Mouse (Mus musculus) spleen, adult 2 months (tissue): ENCODE data around the gene Olfr1023. TPM values are rescaled to one million over a fixed set of nuclear protein-coding genes. Genes with fewer than 3 reads are reported as not detected.

Experiments used
- DNase-seq, 2 experiments: peaks; one replicate each; pipeline versions ENCODE4 v3.0.0 to v3.0.0-alpha.2; 2012 to 2021; ENCODE audit warnings: low spot score in 2 of 2, low read depth in 1 of 2
- H3K27ac ChIP-seq: fragments of 200-500 bp; 2 replicates; pipeline ENCODE4 v1.5.1; 2012; ENCODE audit warnings: low read length, inconsistent platforms; ENCODE audit not compliant: insufficient read depth
- H3K27me3 ChIP-seq: fragments of 200-500 bp; 2 replicates; pipeline ENCODE4 v1.6.1; 2012; ENCODE audit warnings: mild to moderate bottlenecking, moderate library complexity, low read length, inconsistent platforms; ENCODE audit not compliant: control insufficient read depth, insufficient read depth
- H3K36me3 ChIP-seq: fragments of 200-500 bp; 2 replicates; pipeline ENCODE4 v1.6.1; 2012; ENCODE audit warnings: mild to moderate bottlenecking, low read length, inconsistent platforms; ENCODE audit not compliant: control insufficient read depth, insufficient read depth
- H3K4me1 ChIP-seq: fragments of 200-500 bp; 2 replicates; pipeline ENCODE4 v1.6.1; 2011; ENCODE audit warnings: inconsistent platforms; ENCODE audit not compliant: control insufficient read depth, insufficient read depth, insufficient read length
- H3K4me3 ChIP-seq: fragments of 200-500 bp; 2 replicates; pipeline ENCODE4 v1.5.1; 2011; ENCODE audit warnings: mild to moderate bottlenecking, inconsistent platforms; ENCODE audit not compliant: insufficient read depth, insufficient read length; ENCODE audit errors: extremely low read depth
- CTCF ChIP-seq: fragments of 200-500 bp; IDR thresholded peaks from 2 replicates; pipeline ENCODE4 v1.5.1; 2011; ENCODE audit warnings: mild to moderate bottlenecking, inconsistent platforms; ENCODE audit not compliant: insufficient read depth, insufficient read length, insufficient replicate concordance; ENCODE audit errors: extremely low read depth
- POLR2A ChIP-seq: fragments of 200-500 bp; IDR thresholded peaks from 2 replicates; pipeline ENCODE4 v1.6.1; 2011; ENCODE audit warnings: low read depth, low read length, inconsistent platforms
- WGBS: fragments of 180-500 bp; shearing (Covaris S2); methylation state at CpG from one replicate; pipeline ENCODE4 v1.1.7; 2018; 5-methylcytosine and 5-hydroxymethylcytosine counted together
- polyA plus RNA-seq: library from polyadenylated mRNA; depleted of rRNA; stranded (reverse); fragments of >200 nt; gene quantifications from 2 replicates; pipeline ENCODE4 v1.2.3, GENCODE M21; 2012; rRNA removed

The Olfr1023 gene
- polyA plus RNA-seq, result not detected in 2 replicates

- WGBS, result 52% methylated on average over 2 of the region's 2 CpGs
- TF ChIP-seq POLR2A, result no peak
- no peak for TF ChIP-seq CTCF
- H3K36me3 ChIP-seq, result no peaks in the 10 kb centered on the region
- H3K4me3 ChIP-seq, result no peak within 1 kb of the TSS
- H3K27ac ChIP-seq, result no peak within 1 kb of the TSS
- H3K4me1 ChIP-seq, result no peaks in the 10 kb centered on the region
- no peaks in the 10 kb centered on the region for H3K27me3 ChIP-seq
- no peak for DNase-seq
Observed at GRCm38 (mm10) chr2:85885340-85885739, at the start of gene Olfr1023. Gene Olfr1023 (plus strand): TSS chr2:85885640.

DNA sequence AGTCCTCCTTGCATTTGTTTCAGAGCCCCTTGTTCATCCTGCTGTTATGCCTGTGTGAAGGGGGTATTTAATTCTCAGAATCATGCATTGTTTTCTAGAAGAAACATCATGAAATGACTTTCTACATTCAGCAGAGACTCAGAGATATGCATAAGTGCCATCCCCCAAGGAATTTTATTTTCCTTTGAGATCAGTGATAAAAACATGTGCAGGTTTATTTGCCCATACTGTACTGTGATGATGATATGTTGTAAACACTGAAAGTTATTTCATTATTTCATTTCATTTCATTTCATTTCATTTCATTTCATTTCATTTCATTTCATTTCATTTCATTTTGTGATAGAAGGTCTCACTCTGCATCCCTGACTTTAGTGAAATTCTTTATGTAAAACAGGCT, 40.1 kb upstream of the Olfr1023 start, which contains the start of gene Olfr1019:
TSS of gene Olfr1019 (minus strand) at position 101 of the 400 bp plus-strand sequence.
- TF ChIP-seq CTCF (no peak), POLR2A (no peak)
- no peaks in the 10 kb centered on the region for H3K36me3 ChIP-seq
- no peaks in the 10 kb centered on the region for H3K4me1 ChIP-seq

DNA sequence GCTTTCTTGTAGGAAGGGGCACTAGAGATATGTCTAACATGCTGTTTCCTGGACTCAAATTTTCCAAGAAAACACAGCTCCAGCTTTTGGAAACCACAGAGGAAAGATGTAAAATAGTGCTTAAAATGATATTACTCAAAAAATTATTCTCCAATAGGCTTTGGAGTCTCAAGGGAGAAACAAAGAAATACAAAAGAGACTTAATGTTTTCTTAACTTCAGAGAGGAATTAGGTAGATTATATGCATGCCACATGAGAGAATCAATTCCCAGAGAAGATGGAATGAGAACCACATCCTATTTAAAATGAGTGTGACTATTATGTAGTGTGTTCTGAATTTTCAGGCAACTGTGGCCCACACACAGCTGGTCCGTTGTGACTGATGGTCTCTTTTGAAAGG, 38.7 kb upstream of the Olfr1023 start, which contains the start of gene Olfr1020:
TSS of gene Olfr1020 (plus strand) at position 301 of the 400 bp plus-strand sequence.
- TF ChIP-seq CTCF (no peak), POLR2A (no peak)

More for the DNA sequence above, 40.1 kb upstream of the Olfr1023 start, which contains the start of gene Olfr1019:
- DNase-seq, result no peak
- H3K27ac ChIP-seq, result no peak within 1 kb of the TSS
- no peak within 1 kb of the TSS for H3K4me3 ChIP-seq
- H3K27me3 ChIP-seq, result no peaks in the 10 kb centered on the region

GRCm38 (mm10) chr2:85868294-85868693, 17.1 kb upstream of the Olfr1023 start, which contains the start of gene Olfr1022:
Gene Olfr1022 (plus strand): TSS chr2:85868594.
- DNase-seq, result no peak
- Histone ChIP-seq H3K4me1 (no peaks in the 10 kb centered on the region), H3K4me3 (no peak within 1 kb of the TSS), H3K27ac (no peak within 1 kb of the TSS), H3K36me3 (no peaks in the 10 kb centered on the region), H3K27me3 (no peaks in the 10 kb centered on the region)
- no peak for TF ChIP-seq POLR2A
- TF ChIP-seq CTCF, result no peak
- 58% methylated on average over 2 of the region's 2 CpGs for WGBS

More for the DNA sequence above, 38.7 kb upstream of the Olfr1023 start, which contains the start of gene Olfr1020:
- DNase-seq, result no peak
- H3K4me3 ChIP-seq, result no peak within 1 kb of the TSS
- 80% methylated on average over 1 of the region's 1 CpGs for WGBS
- no peaks in the 10 kb centered on the region for H3K27me3 ChIP-seq
- no peaks in the 10 kb centered on the region for H3K36me3 ChIP-seq
- H3K27ac ChIP-seq, result no peak within 1 kb of the TSS
- H3K4me1 ChIP-seq, result no peaks in the 10 kb centered on the region

DNA sequence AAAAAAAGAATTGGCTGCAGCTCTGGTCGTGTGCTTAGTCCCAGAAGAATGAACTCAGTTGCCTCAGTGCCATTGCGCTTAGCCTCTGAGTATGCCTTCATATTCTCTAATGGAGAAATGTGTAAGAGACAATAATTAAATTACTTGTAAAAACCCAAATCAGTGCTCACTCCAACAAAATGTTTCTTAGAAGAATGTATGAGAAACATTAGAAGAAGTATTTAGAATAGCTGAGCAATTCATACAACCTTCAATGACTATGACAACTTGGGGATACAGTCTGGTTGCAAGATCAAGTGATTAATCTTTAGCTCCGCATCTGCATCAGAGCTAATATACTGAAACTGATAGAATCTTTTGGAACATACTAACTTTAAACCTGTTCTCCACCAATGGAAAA, 19.5 kb downstream of the Olfr1023 start, which contains the start of gene Olfr1024:
TSS of gene Olfr1024 (minus strand) at position 101 of the 400 bp plus-strand sequence.
- H3K27ac ChIP-seq, result no peak within 1 kb of the TSS
- no peaks in the 10 kb centered on the region for H3K36me3 ChIP-seq
- H3K4me3 ChIP-seq, result no peak within 1 kb of the TSS
- H3K27me3 ChIP-seq, result no peaks in the 10 kb centered on the region
- WGBS, result 86% methylated on average over 3 of the region's 3 CpGs
- DNase-seq, result no peak
- TF ChIP-seq CTCF, result no peak
- TF ChIP-seq POLR2A, result no peak
- H3K4me1 ChIP-seq, result no peaks in the 10 kb centered on the region

DNA sequence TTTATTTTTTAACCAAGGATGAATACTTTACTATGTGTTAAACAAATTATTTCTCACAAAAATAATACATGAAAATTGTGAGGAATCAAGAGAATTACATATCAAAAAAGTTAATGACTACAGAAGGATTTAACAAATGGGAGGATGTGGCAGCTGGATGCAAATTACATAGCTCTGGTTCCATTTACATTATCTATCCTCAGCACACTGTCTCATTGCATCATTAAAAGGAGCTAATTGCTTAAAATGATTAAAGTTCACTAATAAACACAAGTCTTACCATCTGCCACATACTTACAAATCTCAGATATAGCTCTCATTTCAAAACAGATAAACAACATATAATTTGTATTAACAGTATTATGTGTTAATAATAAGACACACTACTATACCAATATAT, 27.8 kb downstream of the Olfr1023 start:
- no peak for TF ChIP-seq POLR2A
- no peak for TF ChIP-seq CTCF

DNA sequence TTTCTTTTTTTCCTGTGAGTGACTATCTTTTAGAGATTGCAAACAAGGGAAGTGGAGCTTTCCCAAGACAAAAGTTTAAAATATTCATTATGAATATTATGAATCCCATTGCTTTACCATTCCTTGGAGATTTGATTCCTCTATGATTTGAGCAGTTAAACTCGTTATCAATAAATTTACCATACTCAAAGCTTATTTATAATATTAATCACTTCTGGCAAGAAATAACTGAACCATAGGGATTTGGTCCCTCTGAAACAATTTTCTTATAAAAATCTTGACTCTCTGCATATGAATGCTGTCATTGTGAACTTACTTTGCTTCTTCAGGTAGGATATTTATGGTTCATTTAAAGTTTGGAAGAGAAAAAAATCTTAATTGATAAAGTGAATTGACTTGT, 29.5 kb downstream of the Olfr1023 start, which contains the start of gene Olfr1025-ps1:
TSS of gene Olfr1025-ps1 (plus strand) at position 301 of the 400 bp plus-strand sequence.
- Histone ChIP-seq H3K27ac (no peak within 1 kb of the TSS), H3K4me1 (no peaks in the 10 kb centered on the region), H3K27me3 (no peaks in the 10 kb centered on the region), H3K36me3 (no peaks in the 10 kb centered on the region), H3K4me3 (no peak within 1 kb of the TSS)
- WGBS, result 49% methylated on average over 1 of the region's 1 CpGs
- no peak for DNase-seq
- no peak for TF ChIP-seq CTCF
- no peak for TF ChIP-seq POLR2A

More for the DNA sequence above, 27.8 kb downstream of the Olfr1023 start:
- no peaks in the 10 kb centered on the region for H3K27me3 ChIP-seq
- H3K36me3 ChIP-seq, result no peaks in the 10 kb centered on the region
- no peaks in the 10 kb centered on the region for H3K4me1 ChIP-seq
- no peak overlapping the region for H3K4me3 ChIP-seq
- H3K27ac ChIP-seq, result no peak overlapping the region
- DNase-seq, result no peak
